Mouse (Mus musculus) midbrain, embryonic 11.5 days (tissue): ENCODE measurements around the gene Castor1. TPM values are rescaled to one million over a fixed set of nuclear protein-coding genes. Genes with fewer than 3 reads are reported as not detected.

Experiments
- ATAC-seq: fragments of 200-750 bp; cut with Nextera tagmentation; 2 replicates; pipeline ENCODE4 v1.8.0; 2017; ENCODE audit warnings: moderate TSS enrichment, moderate library complexity; ENCODE audit not compliant: low FRiP score
- DNase-seq: peaks from one replicate; pipeline ENCODE4 v3.0.0; 2015; ENCODE audit warnings: low spot score; ENCODE audit errors: missing footprints
- H3K27ac ChIP-seq: fragments of 300-500 bp; sonication (generic); 2 replicates; pipeline ENCODE4 v1.5.1; 2014; ENCODE audit warnings: low read depth, low read length
- H3K27me3 ChIP-seq: fragments of 300-500 bp; sonication (generic); 2 replicates; pipeline ENCODE4 v1.6.1; 2014; ENCODE audit warnings: mild to moderate bottlenecking, low read length, moderate library complexity, mixed read lengths; ENCODE audit not compliant: control insufficient read depth, insufficient read depth
- H3K36me3 ChIP-seq: fragments of 300-500 bp; sonication (generic); 2 replicates; pipeline ENCODE4 v1.6.1; 2014; ENCODE audit warnings: mild to moderate bottlenecking, low read length, moderate library complexity, mixed read lengths; ENCODE audit not compliant: control insufficient read depth, insufficient read depth
- H3K4me1 ChIP-seq: fragments of 300-500 bp; sonication (generic); 2 replicates; pipeline ENCODE4 v1.6.1; 2014; ENCODE audit warnings: low read length; ENCODE audit not compliant: control insufficient read depth, insufficient read depth
- H3K4me2 ChIP-seq: fragments of 300-500 bp; sonication (generic); 2 replicates; pipeline ENCODE4 v1.6.1; 2014; ENCODE audit warnings: mild to moderate bottlenecking, moderate library complexity
- H3K4me3 ChIP-seq: fragments of 300-500 bp; sonication (generic); 2 replicates; pipeline ENCODE4 v1.5.1; 2014; ENCODE audit warnings: low read depth, low read length
- H3K9ac ChIP-seq: fragments of 300-500 bp; sonication (generic); 2 replicates; pipeline ENCODE4 v1.6.1; 2014; ENCODE audit warnings: low read length
- H3K9me3 ChIP-seq: fragments of 300-500 bp; sonication (generic); 2 replicates; pipeline ENCODE4 v1.6.1; 2016; ENCODE audit warnings: low read length; ENCODE audit not compliant: control insufficient read depth
- WGBS: fragments of 180-500 bp; shearing (Covaris S2); extraction: QIAGEN DNeasy Blood & Tissue Kit; methylation state at CpG from one replicate; pipeline ENCODE4 v1.1.7; 2014; 5-methylcytosine and 5-hydroxymethylcytosine counted together
- polyA plus RNA-seq: library from polyadenylated mRNA; unstranded; fragments of >200 nt; fragmentation: Nextera tagmentation; extraction: Ambion mirVana; gene quantifications from 2 replicates; pipeline ENCODE4 v1.2.1, GENCODE M21; 2014

Castor1 gene
- polyA plus RNA-seq, 1 experiment from 2014 or later, result 2.7 TPM

DNA sequence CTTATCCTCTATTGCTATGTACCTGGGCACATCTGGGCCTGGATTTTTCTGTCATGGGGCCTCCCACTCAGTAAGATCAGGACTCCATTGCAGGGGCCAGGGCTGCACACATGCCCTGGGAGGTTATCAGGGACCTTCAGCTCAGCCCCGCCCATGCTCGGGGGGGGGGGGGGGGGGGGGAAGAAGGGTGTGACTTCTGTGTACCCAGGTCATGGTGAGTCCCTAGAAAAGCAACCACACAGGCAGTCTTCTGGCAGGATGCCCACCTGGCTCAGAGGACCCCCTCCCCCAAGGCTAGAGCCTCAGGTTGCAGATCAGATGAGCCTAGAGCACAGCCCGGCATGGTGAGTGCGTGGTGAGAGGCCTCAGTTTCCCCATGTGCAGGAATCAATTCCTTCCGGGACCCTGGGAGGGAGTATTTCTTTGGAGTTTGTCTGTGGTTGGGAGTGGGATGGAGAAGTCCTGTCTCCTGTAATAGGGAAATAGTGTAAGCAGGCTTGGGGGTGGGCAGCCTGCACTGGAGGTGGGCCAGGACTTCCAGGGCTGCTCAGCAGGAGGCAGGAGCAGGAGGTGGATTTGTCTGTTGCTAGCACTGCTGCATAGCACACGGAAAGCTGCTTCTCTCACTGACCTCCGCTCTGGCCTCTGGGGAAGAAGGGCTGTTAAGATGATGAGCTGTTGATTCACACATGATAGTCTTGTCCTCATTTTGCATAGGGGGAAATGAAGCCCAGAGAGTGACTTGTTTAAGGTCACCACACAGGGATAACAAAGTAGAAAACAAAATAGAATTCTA lies 5.6 kb downstream of the Castor1 start:
- H3K4me3 ChIP-seq, result no peak overlapping the region
- 26% methylated on average over 5 of the region's 7 CpGs for WGBS
- H3K27me3 ChIP-seq, result peaks cover 8% of the 10 kb centered on the region; the same call in 1 of the 2 replicates
- H3K4me1 ChIP-seq, result 0 out of 2 replicates have a peak, but pooled peaks cover under 1% of the 10 kb centered on the region
- H3K9ac ChIP-seq, result no peak overlapping the region
- ATAC-seq (no peak), DNase-seq (no peak)
- no peak overlapping the region for H3K27ac ChIP-seq
- no peak overlapping the region for H3K4me2 ChIP-seq
- H3K36me3 ChIP-seq, result no peaks in the 10 kb centered on the region
- no peaks in the 10 kb centered on the region for H3K9me3 ChIP-seq

DNA sequence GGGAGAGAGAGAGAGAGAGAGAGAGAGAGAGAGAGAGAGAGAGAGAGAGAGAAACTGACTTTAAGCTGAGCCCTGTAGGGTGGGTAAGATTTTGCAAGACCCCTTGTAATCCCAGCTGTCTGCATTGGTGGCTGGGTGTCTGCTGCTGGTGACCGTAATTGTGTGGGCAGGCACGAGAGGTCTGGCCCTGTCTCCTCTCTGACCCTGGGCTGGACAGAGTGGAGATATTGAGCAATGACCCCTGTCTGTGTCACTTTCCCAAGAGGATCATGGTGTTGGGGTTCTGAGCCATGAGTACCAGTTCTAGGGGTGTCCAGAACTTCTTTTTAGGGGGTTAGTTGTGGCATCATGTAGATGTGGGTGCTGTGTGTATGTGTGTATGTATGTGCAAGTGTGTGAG lies 6.2 kb downstream of the Castor1 start:
- 48% methylated on average over 2 of the region's 2 CpGs for WGBS
- no peak overlapping the region for H3K4me2 ChIP-seq
- no peaks in the 10 kb centered on the region for H3K9me3 ChIP-seq
- H3K4me1 ChIP-seq, result no peaks in the 10 kb centered on the region
- no peak overlapping the region for H3K4me3 ChIP-seq
- no peaks in the 10 kb centered on the region for H3K36me3 ChIP-seq
- DNase-seq (no peak), ATAC-seq (no peak)
- no peak overlapping the region; the same call in 1 of the 2 replicates for H3K9ac ChIP-seq
- H3K27me3 ChIP-seq, result peaks cover 2% of the 10 kb centered on the region; the same call in 1 of the 2 replicates
- H3K27ac ChIP-seq, result no peak overlapping the region

DNA sequence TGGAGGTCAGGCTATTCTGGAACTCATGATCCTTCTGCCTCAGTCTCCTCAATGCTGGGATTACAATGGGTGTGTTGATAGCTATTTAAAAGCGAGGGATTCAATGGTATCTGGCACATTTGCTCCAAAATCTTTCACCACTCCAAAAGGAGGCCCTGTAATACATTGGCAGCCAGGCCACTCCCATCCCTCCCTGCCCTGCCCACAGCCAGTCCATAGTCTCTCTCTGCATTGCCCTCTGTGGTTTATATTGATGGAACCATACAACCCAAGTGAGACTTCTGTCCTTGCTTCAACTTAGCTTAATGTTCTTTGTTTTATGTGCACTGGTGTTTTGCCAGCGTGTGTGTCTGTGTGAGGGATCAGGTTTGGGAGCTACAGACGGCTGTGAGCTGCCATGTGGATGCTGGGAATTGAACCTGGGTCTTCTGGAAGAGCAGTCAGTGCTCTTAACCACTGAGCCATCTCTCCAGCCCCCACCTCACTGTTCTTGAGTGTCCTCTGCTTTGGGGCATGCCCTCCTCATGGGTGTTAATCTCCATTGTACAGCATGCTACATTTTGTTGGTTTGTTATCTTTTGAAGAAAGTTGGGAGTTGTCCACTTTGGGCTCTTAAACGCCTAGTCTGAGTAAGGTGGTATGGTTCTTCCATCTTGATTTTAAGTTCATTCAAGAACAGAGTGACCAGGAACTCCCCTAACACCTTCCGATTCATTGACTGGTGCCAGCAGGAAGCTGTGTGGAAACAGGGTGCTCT lies 8.7 kb downstream of the Castor1 start:
- H3K27ac ChIP-seq, result no peak overlapping the region
- H3K4me2 ChIP-seq, result no peak overlapping the region
- H3K36me3 ChIP-seq, result no peaks in the 10 kb centered on the region
- no peak for ATAC-seq
- H3K27me3 ChIP-seq, result no peaks in the 10 kb centered on the region
- H3K4me1 ChIP-seq, result no peaks in the 10 kb centered on the region
- H3K4me3 ChIP-seq, result no peak overlapping the region
- H3K9ac ChIP-seq, result no peak overlapping the region
- WGBS, result 79% methylated on average over 5 of the region's 5 CpGs
- DNase-seq, result no peak
- H3K9me3 ChIP-seq, result no peaks in the 10 kb centered on the region

DNA sequence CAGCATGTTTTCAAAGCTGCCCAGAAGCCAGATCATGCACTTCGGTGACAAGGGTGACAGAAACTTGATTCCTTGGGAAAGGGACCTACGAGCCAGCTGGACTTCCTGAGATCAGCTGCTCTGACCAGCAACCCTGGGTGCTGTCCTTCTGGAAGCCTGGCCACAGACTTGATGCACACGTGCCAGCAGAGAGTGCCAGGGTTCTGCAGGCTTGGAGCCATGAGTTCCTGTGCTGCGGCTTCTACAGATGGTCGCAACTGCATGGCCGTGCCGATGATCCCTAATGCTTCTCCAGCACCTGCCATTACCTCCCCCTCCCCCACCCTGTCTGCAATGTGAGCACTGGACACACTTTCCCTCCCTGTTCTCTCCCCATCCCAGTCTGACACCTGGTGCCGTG lies 10.4 kb downstream of the Castor1 start:
- H3K36me3 ChIP-seq, result no peaks in the 10 kb centered on the region
- H3K27me3 ChIP-seq, result no peaks in the 10 kb centered on the region
- no peaks in the 10 kb centered on the region for H3K9me3 ChIP-seq
- H3K27ac ChIP-seq, result no peak overlapping the region
- H3K4me2 ChIP-seq, result no peak overlapping the region
- no peaks in the 10 kb centered on the region for H3K4me1 ChIP-seq
- WGBS, result 58% methylated on average over 8 of the region's 8 CpGs
- no peak overlapping the region for H3K9ac ChIP-seq
- DNase-seq, result no peak
- ATAC-seq, result no peak
- no peak overlapping the region for H3K4me3 ChIP-seq

DNA sequence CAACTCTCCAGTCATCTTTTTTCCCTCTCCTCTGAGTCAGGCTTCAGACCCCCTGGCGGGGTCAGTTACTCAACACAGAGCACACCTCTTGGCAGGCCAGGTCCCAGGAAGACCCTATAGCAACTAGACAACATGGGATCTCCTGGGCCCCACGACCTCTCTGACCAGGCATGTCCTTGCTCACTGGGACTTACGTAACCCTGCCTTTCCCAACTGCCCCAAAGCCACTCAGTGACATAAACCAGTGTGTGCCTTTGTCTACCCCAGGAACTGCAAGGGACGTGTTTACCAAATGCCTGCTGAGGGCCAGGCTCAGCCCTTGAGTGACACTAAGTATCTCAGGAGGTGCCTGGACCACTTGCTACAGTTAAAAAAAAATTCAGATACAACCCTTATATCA lies 11.8 kb downstream of the Castor1 start:
- 55% methylated on average over 4 of the region's 4 CpGs for WGBS
- Histone ChIP-seq H3K4me3 (no peak overlapping the region), H3K27me3 (no peaks in the 10 kb centered on the region), H3K9ac (no peak overlapping the region), H3K36me3 (no peaks in the 10 kb centered on the region), H3K4me2 (no peak overlapping the region), H3K27ac (no peak overlapping the region), H3K4me1 (no peaks in the 10 kb centered on the region), H3K9me3 (no peaks in the 10 kb centered on the region)
- no peak for ATAC-seq
- DNase-seq, result peak; percentile 64

DNA sequence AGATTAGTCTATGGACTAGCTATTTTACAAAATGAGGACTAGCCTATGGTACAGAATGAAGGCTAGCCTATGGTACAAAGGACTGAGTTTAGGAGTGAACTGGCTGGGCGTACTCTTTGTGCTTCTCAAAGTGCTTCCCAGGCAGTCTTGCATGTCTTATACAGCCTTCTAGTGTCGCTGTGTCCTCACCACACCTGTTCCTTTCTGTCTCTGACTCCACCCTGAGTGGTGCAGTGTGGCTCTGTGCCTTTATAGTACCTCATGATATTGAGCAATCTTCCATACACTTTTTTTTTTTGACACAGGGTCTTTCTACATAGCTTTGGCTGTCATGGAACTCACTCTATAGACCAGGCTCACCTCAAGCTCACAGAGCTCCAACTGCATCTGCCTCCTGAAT lies 13.4 kb downstream of the Castor1 start:
- WGBS, result 96% methylated on average over 2 of the region's 2 CpGs
- Histone ChIP-seq H3K27ac (no peak overlapping the region), H3K9me3 (no peaks in the 10 kb centered on the region), H3K4me3 (no peak overlapping the region), H3K4me2 (no peak overlapping the region), H3K36me3 (no peaks in the 10 kb centered on the region), H3K4me1 (no peaks in the 10 kb centered on the region), H3K27me3 (no peaks in the 10 kb centered on the region), H3K9ac (no peak overlapping the region)
- peak; percentile 14 for DNase-seq
- ATAC-seq, result no peak

- H3K4me3 ChIP-seq, result no peak overlapping the region
- no peak overlapping the region for H3K27ac ChIP-seq
- DNase-seq (peak; percentile 69), ATAC-seq (no peak)
- no peaks in the 10 kb centered on the region for H3K4me1 ChIP-seq
- no peaks in the 10 kb centered on the region for H3K9me3 ChIP-seq
- H3K36me3 ChIP-seq, result no peaks in the 10 kb centered on the region
- no peaks in the 10 kb centered on the region for H3K27me3 ChIP-seq
- H3K9ac ChIP-seq, result no peak overlapping the region
- WGBS, result 78% methylated on average over 12 of the region's 12 CpGs
- no peak overlapping the region for H3K4me2 ChIP-seq
These were observed 14.6 kb downstream of the Castor1 start for GRCm38 (mm10) chr11:4232644-4233043.

DNA sequence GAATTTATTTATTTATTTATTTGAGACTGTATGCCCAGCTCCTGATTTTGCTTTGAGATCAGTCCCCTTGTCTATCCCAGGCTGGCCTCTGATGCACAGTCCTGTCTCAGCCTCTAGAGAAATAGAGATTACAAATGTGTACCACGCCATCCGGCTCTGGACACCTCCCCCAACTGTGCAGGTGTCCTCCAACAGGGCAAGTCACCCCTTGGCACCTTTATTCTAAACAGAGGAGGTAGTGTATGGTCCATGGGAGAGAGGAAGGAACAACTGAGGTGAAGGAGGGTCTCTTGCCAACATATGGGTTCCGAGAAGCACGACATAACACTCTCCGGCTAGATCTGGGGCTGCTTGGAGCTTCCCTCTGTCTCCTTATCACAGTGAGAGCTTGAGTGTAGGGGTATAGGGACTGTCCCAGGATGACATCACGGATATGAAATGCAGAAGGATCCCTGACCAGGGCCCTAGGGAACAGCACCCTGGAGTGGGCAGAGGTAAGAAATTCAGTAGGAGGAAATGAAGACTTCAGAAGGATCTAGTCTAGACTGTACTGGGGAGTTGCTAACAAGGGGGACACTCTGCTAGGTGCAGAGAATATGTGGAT lies 17.1 kb downstream of the Castor1 start:
- H3K9ac ChIP-seq, result no peak overlapping the region
- H3K9me3 ChIP-seq, result no peaks in the 10 kb centered on the region
- DNase-seq (peak; percentile 26), ATAC-seq (no peak)
- 90% methylated on average over 6 of the region's 6 CpGs for WGBS
- H3K4me2 ChIP-seq, result no peak overlapping the region
- no peaks in the 10 kb centered on the region for H3K27me3 ChIP-seq
- no peak overlapping the region for H3K4me3 ChIP-seq
- H3K4me1 ChIP-seq, result no peaks in the 10 kb centered on the region
- H3K36me3 ChIP-seq, result no peaks in the 10 kb centered on the region
- H3K27ac ChIP-seq, result no peak overlapping the region
